Mouse (Mus musculus): ENCODE measurements around the gene Hoxd3. TPM values are rescaled to one million over a fixed set of nuclear protein-coding genes. Genes with fewer than 3 reads are reported as not detected.

Hoxd3 gene
- total and polyA plus RNA-seq, 3 experiments = not detected

GRCm38 (mm10) chr2:74666411-74666810 is 45.3 kb upstream of the Hoxd3 start:
- Histone ChIP-seq H3K9me3 (replicated peaks; ENCODE audit: insufficient read depth, low read length) (no peaks in the 10 kb centered on the region), H3K27ac (ENCODE audit: control insufficient read depth, low read depth, low read length) (no peak overlapping the region), H3K36me3 (ENCODE audit: control insufficient read depth in 1 of 2, insufficient read depth in 2 of 2, low read length in 2 of 2) (no peaks in the 10 kb centered on the region), H3K4me3 (ENCODE audit: control insufficient read depth in 1 of 2, insufficient read depth in 1 of 2, low read depth in 2 of 2, low read length in 2 of 2) (no peak overlapping the region), H3K4me1 (ENCODE audit: control insufficient read depth in 1 of 2, insufficient read depth in 2 of 2, low read length in 2 of 2) (no peaks in the 10 kb centered on the region), H3K79me2 (ENCODE audit: control insufficient read depth, insufficient read depth, low read length, poor library complexity) (no peaks in the 10 kb centered on the region), H3K27me3 (ENCODE audit: control insufficient read depth in 1 of 2, insufficient read depth in 2 of 2, low read length in 2 of 2) (no peaks in the 10 kb centered on the region), H3K9ac (ENCODE audit: control insufficient read depth, low read depth, low read length, poor library complexity, severe bottlenecking) (no peak overlapping the region)
- TF ChIP-seq POLR2A (IDR thresholded peaks at IDR 0.05; ENCODE audit: control insufficient read depth in 1 of 2, insufficient read depth in 1 of 2, low read depth in 1 of 2, low read length in 2 of 2, poor library complexity in 1 of 2) (no peak), TBP (IDR thresholded peaks at IDR 0.05; ENCODE audit: low read depth, low read length) (no peak), E2F4 (IDR thresholded peaks at IDR 0.05; ENCODE audit: borderline replicate concordance, low read depth, low read length) (no peak), ETS1 (IDR thresholded peaks at IDR 0.05; ENCODE audit: low read depth, low read length) (no peak), MYB (IDR thresholded peaks at IDR 0.05; ENCODE audit: low read depth, low read length) (no peak), MXI1 (IDR thresholded peaks at IDR 0.05; ENCODE audit: low read depth, low read length) (no peak), BHLHE40 (IDR thresholded peaks at IDR 0.05; ENCODE audit: borderline replicate concordance, low read depth, low read length) (no peak), RCOR1 (IDR thresholded peaks at IDR 0.05; ENCODE audit: low read depth, low read length) (no peak), KAT2A (conservative IDR thresholded peaks at IDR 0.05; ENCODE audit: low read depth, low read length) (no peak), MAZ (IDR thresholded peaks at IDR 0.05; ENCODE audit: low read depth, low read length) (no peak), NELFE (IDR thresholded peaks at IDR 0.05; ENCODE audit: low read depth, low read length) (no peak), NRF1 (IDR thresholded peaks at IDR 0.05; ENCODE audit: insufficient read depth, low read depth, low read length, poor library complexity, severe bottlenecking) (no peak), CHD2 (IDR thresholded peaks at IDR 0.05; ENCODE audit: low read length) (no peak), SMC3 (IDR thresholded peaks at IDR 0.05; ENCODE audit: low read depth, low read length) (no peak), MYC (IDR thresholded peaks at IDR 0.05; ENCODE audit: low read depth, low read length) (no peak)
- no peak for DNase-seq (ENCODE audit: low read depth, low spot score)

- H3K36me3 ChIP-seq (ENCODE audit: control insufficient read depth in 1 of 2, insufficient read depth in 2 of 2, low read length in 2 of 2) = no peaks in the 10 kb centered on the region
- no peak for DNase-seq (ENCODE audit: low read depth, low spot score)
- no peak overlapping the region for H3K9ac ChIP-seq (ENCODE audit: control insufficient read depth, low read depth, low read length, poor library complexity, severe bottlenecking)
- TF ChIP-seq MXI1 (IDR thresholded peaks at IDR 0.05; ENCODE audit: low read depth, low read length) = no peak
- TF ChIP-seq EP300 (IDR thresholded peaks at IDR 0.05; ENCODE audit: low read depth in 1 of 2, low read length in 2 of 2) = no peak
- no peak for TF ChIP-seq ZNF384 (IDR thresholded peaks at IDR 0.05; ENCODE audit: low read depth, low read length)
- TF ChIP-seq MAFK (IDR thresholded peaks at IDR 0.05; ENCODE audit: borderline replicate concordance, low read depth, low read length) = no peak
- no peak for TF ChIP-seq HCFC1 (IDR thresholded peaks at IDR 0.05; ENCODE audit: low read depth, low read length)
- TF ChIP-seq TBP (IDR thresholded peaks at IDR 0.05; ENCODE audit: low read depth, low read length) = no peak
- no peak for TF ChIP-seq MYB (IDR thresholded peaks at IDR 0.05; ENCODE audit: low read depth, low read length)
- TF ChIP-seq MAX (IDR thresholded peaks at IDR 0.05; ENCODE audit: low read length) = no peak
- TF ChIP-seq ZC3H11A (IDR thresholded peaks at IDR 0.05; ENCODE audit: low read depth, low read length) = no peak
- no peak for TF ChIP-seq ZMIZ1 (IDR thresholded peaks at IDR 0.05; ENCODE audit: low read depth, low read length)
- TF ChIP-seq GABPA (IDR thresholded peaks at IDR 0.05; ENCODE audit: low read depth, low read length) = no peak
- no peak for TF ChIP-seq MEF2A (IDR thresholded peaks at IDR 0.05; ENCODE audit: extremely low read depth, insufficient replicate concordance, low read depth, low read length, poor library complexity, severe bottlenecking)
- no peak for TF ChIP-seq RAD21 (IDR thresholded peaks at IDR 0.05; ENCODE audit: low read depth, low read length)
- H3K4me3 ChIP-seq (ENCODE audit: control insufficient read depth in 1 of 2, insufficient read depth in 1 of 2, low read depth in 2 of 2, low read length in 2 of 2) = no peak overlapping the region
- no peaks in the 10 kb centered on the region for H3K79me2 ChIP-seq (ENCODE audit: control insufficient read depth, insufficient read depth, low read length, poor library complexity)
- no peaks in the 10 kb centered on the region for H3K9me3 ChIP-seq (replicated peaks; ENCODE audit: insufficient read depth, low read length)
- H3K4me1 ChIP-seq (ENCODE audit: control insufficient read depth in 1 of 2, insufficient read depth in 2 of 2, low read length in 2 of 2) = no peaks in the 10 kb centered on the region
- no peaks in the 10 kb centered on the region for H3K27me3 ChIP-seq (ENCODE audit: control insufficient read depth in 1 of 2, insufficient read depth in 2 of 2, low read length in 2 of 2)
- no peak overlapping the region for H3K27ac ChIP-seq (ENCODE audit: control insufficient read depth, low read depth, low read length)
These were observed 44.4 kb upstream of the Hoxd3 start for GRCm38 (mm10) chr2:74667191-74667841.
